In genomic region chr8:125349290-125350025, GRCm38 (mm10) we compare ENCODE assay signal across 8 mouse cellular contexts.
DNase-seq lines count a peak whose midpoint lies in the region; ATAC-seq and TF ChIP-seq lines count a peak whose summit lies in the region.

No protein-coding gene starts in this region.

- H3K4me3 ChIP-seq in hindbrain, embryonic 15.5 days = no peak overlapping the region
- H3K4me3 ChIP-seq in liver, adult 2 months (ENCODE audit: insufficient read depth, low read depth, low read length) = no peak overlapping the region

- intact Hi-C loops in gastrocnemius, postnatal 14 days (cut with DNase I; ENCODE audit: low total_unique reads) = no loop called here

- H3K79me2 ChIP-seq in liver, adult 2 months (ENCODE audit: control insufficient read depth, insufficient read depth, low read length) = no peaks in the 10 kb centered on the region

- peak; percentile 92 for ATAC-seq in hindbrain, embryonic 15.5 days (ENCODE audit: low FRiP score, low read depth)

- no peaks in the 10 kb centered on the region; the same call in 1 of the 2 replicates for H3K27me3 ChIP-seq in hindbrain, embryonic 15.5 days
- H3K27me3 ChIP-seq in liver, adult 2 months (ENCODE audit: control insufficient read depth, insufficient read depth, low read length) = no peaks in the 10 kb centered on the region

- 19% methylated on average over 7 of the region's 7 CpGs for WGBS in hindbrain, embryonic 15.5 days
- 14% methylated on average over 7 of the region's 7 CpGs for WGBS in liver, adult 2 months

- DNase-seq in 3134 (ENCODE audit: extremely low read depth, insufficient read length, low spot score) = peak; percentile 26
- peak; percentile 90 to 91 for DNase-seq in adrenal gland, postnatal 36 days
- DNase-seq in gastrocnemius, postnatal 14 days = peak; percentile 88
- peak; percentile 78 for DNase-seq in liver, adult 2 months (ENCODE audit: extremely low read depth, low read depth, low spot score)
- DNase-seq in neural tube, embryonic 10.5 days (ENCODE audit: extremely low spot score, low spot score) = peak; percentile 41
- no peak for DNase-seq in layer of hippocampus, postnatal 36 days
- no peak for DNase-seq in frontal cortex, postnatal 14 days (ENCODE audit: low spot score in 2 of 2)

- TF ChIP-seq POLR2A in liver, adult 2 months (IDR thresholded peaks at IDR 0.05; ENCODE audit: extremely low read depth, insufficient read depth, low read length) = no peak

- H3K4me1 ChIP-seq in hindbrain, embryonic 15.5 days (replicated peaks) = peaks cover 12% of the 10 kb centered on the region
- peaks cover 13% of the 10 kb centered on the region for H3K4me1 ChIP-seq in liver, adult 2 months (ENCODE audit: control insufficient read depth, insufficient read depth, low read length)

- no peaks in the 10 kb centered on the region for H3K36me3 ChIP-seq in hindbrain, embryonic 15.5 days
- H3K36me3 ChIP-seq in liver, adult 2 months (ENCODE audit: control insufficient read depth, insufficient read depth, low read length) = no peaks in the 10 kb centered on the region

- H3K4me2 ChIP-seq in hindbrain, embryonic 15.5 days = no peak overlapping the region

- H3K27ac ChIP-seq in hindbrain, embryonic 15.5 days (replicated peaks) = no peak overlapping the region; the same call in 1 of the 2 replicates
- H3K27ac ChIP-seq in liver, adult 2 months (replicated peaks; ENCODE audit: insufficient read depth, low read depth, low read length) = no peak overlapping the region

- TF ChIP-seq CTCF in liver, adult 2 months (IDR thresholded peaks at IDR 0.05; ENCODE audit: low read depth, low read length) = no peak

- H3K9me3 ChIP-seq in hindbrain, embryonic 15.5 days = no peaks in the 10 kb centered on the region

- H3K9ac ChIP-seq in hindbrain, embryonic 15.5 days = no peak overlapping the region
- H3K9ac ChIP-seq in liver, adult 2 months (ENCODE audit: low read depth, low read length) = no peak overlapping the region

Comparison
In these comparisons a context has a peak if more than half of its experiments do, and no peak if none do; other contexts are left out.
1. DNase-seq: peak in 3134 (single experiment), adrenal gland, postnatal 36 days (2 of 2), gastrocnemius, postnatal 14 days (single experiment), liver, adult 2 months (single experiment) and neural tube, embryonic 10.5 days (single experiment); none in layer of hippocampus, postnatal 36 days (0 of 2) and frontal cortex, postnatal 14 days (0 of 2).